Mouse (Mus musculus) E14TG2a.4 (cell line): ENCODE data around the gene Bdkrb2.

ENCODE experiments used
- H3K27me3 ChIP-seq: 2 replicates; pipeline ENCODE4 v1.6.1; 2014; ENCODE audit warnings: low read length, control low read depth; ENCODE audit not compliant: insufficient read depth
- H3K36me3 ChIP-seq: 2 replicates; pipeline ENCODE4 v1.6.1; 2014; ENCODE audit warnings: low read length, control low read depth; ENCODE audit not compliant: insufficient read depth
- H3K4me1 ChIP-seq: replicated peaks from 2 replicates; pipeline ENCODE4 v1.6.1; 2014; ENCODE audit warnings: low read depth, low read length, control low read depth
- H3K4me3 ChIP-seq: replicated peaks from 2 replicates; pipeline ENCODE4 v1.5.1; 2014; ENCODE audit warnings: mild to moderate bottlenecking, low read length
- H3K9me3 ChIP-seq: 2 replicates; pipeline ENCODE4 v1.6.1; 2014; ENCODE audit warnings: low read length, control low read depth
- CTCF ChIP-seq: conservative IDR thresholded peaks from 2 replicates; pipeline ENCODE4 v1.5.1; 2014; ENCODE audit warnings: low read length
- NANOG ChIP-seq: IDR thresholded peaks from 2 replicates; pipeline ENCODE4 v1.6.1; 2014; ENCODE audit warnings: borderline replicate concordance, low read length, mixed read lengths
- POU5F1 ChIP-seq: IDR thresholded peaks from 2 replicates; pipeline ENCODE4 v1.6.1; 2014; ENCODE audit warnings: low read length, borderline replicate concordance

Bdkrb2 gene

GRCm38 (mm10) chr12:105549835-105550802 is 12.9 kb upstream of the Bdkrb2 start:
- H3K9me3 ChIP-seq = no peaks in the 10 kb centered on the region
- H3K4me1 ChIP-seq = peaks cover 69% of the 10 kb centered on the region
- peaks cover 19% of the 10 kb centered on the region for H3K27me3 ChIP-seq
- TF ChIP-seq NANOG (no peak), CTCF (no peak), POU5F1 (no peak)
- H3K36me3 ChIP-seq = no peaks in the 10 kb centered on the region
- no peak overlapping the region for H3K4me3 ChIP-seq

GRCm38 (mm10) chr12:105551551-105551989 is 11.5 kb upstream of the Bdkrb2 start:
- Histone ChIP-seq H3K4me1 (peaks cover 69% of the 10 kb centered on the region), H3K36me3 (no peaks in the 10 kb centered on the region), H3K27me3 (peaks cover 22% of the 10 kb centered on the region), H3K4me3 (no peak overlapping the region), H3K9me3 (no peaks in the 10 kb centered on the region)
- TF ChIP-seq CTCF (no peak), POU5F1 (no peak), NANOG (no peak)

GRCm38 (mm10) chr12:105554151-105554772 is 8.8 kb upstream of the Bdkrb2 start:
- Histone ChIP-seq H3K9me3 (peaks cover 8% of the 10 kb centered on the region), H3K4me1 (peaks cover 51% of the 10 kb centered on the region), H3K36me3 (no peaks in the 10 kb centered on the region), H3K27me3 (peaks cover 14% of the 10 kb centered on the region), H3K4me3 (peak overlapping the region; percentile 49)
- no peak for TF ChIP-seq CTCF
- TF ChIP-seq POU5F1 = no peak

- no peaks in the 10 kb centered on the region for H3K36me3 ChIP-seq
- TF ChIP-seq CTCF (no peak), NANOG (no peak), POU5F1 (no peak)
- peaks cover 51% of the 10 kb centered on the region for H3K4me1 ChIP-seq
- peaks cover 9% of the 10 kb centered on the region; the same call in 1 of the 2 replicates for H3K27me3 ChIP-seq
- peaks cover 8% of the 10 kb centered on the region for H3K9me3 ChIP-seq
- no peak overlapping the region for H3K4me3 ChIP-seq
These were observed 7.9 kb upstream of the Bdkrb2 start for GRCm38 (mm10) chr12:105555172-105555571.

- TF ChIP-seq NANOG = no peak
- TF ChIP-seq CTCF = no peak
- TF ChIP-seq POU5F1 = no peak
- peaks cover 13% of the 10 kb centered on the region for H3K9me3 ChIP-seq
These were observed 5.6 kb upstream of the Bdkrb2 start for GRCm38 (mm10) chr12:105557250-105557925.

GRCm38 (mm10) chr12:105561007-105561534 is 2.0 kb upstream of the Bdkrb2 start:
- TF ChIP-seq NANOG (no peak), CTCF (no peak), POU5F1 (no peak)
- Histone ChIP-seq H3K9me3 (peaks cover 13% of the 10 kb centered on the region), H3K4me3 (no peak overlapping the region), H3K4me1 (peaks cover 57% of the 10 kb centered on the region), H3K27me3 (peaks cover 61% of the 10 kb centered on the region), H3K36me3 (no peaks in the 10 kb centered on the region)

More at GRCm38 (mm10) chr12:105557250-105557925, 5.6 kb upstream of the Bdkrb2 start:
- Histone ChIP-seq H3K36me3 (no peaks in the 10 kb centered on the region), H3K4me3 (no peak overlapping the region), H3K4me1 (peaks cover 59% of the 10 kb centered on the region), H3K27me3 (peaks cover 30% of the 10 kb centered on the region)

GRCm38 (mm10) chr12:105562056-105562820 is 788 bp upstream of the Bdkrb2 start:
- Histone ChIP-seq H3K27me3 (peaks cover 58% of the 10 kb centered on the region), H3K4me1 (peaks cover 63% of the 10 kb centered on the region), H3K9me3 (peaks cover 16% of the 10 kb centered on the region), H3K36me3 (no peaks in the 10 kb centered on the region), H3K4me3 (peak overlapping the region; percentile 70)
- TF ChIP-seq NANOG = no peak
- no peak for TF ChIP-seq CTCF
- TF ChIP-seq POU5F1 = no peak
